ENCODE assay signal across 8 mouse cellular contexts in genomic region chr19:8892829-8893766, GRCm38 (mm10). TPM values are rescaled to one million over a fixed set of nuclear protein-coding genes. Genes with fewer than 3 reads are reported as not detected.
DNase-seq lines count a peak whose midpoint lies in the region; TF ChIP-seq lines count a peak whose summit lies in the region.

TSS of gene Ints5 (plus strand) at chr19:8893005.

- H3K27me3 ChIP-seq in megakaryocyte, embryonic 14.5 days (replicated peaks) = no peaks in the 10 kb centered on the region

- H3K36me3 ChIP-seq in megakaryocyte, embryonic 14.5 days (replicated peaks; ENCODE audit: low read length) = peaks cover 43% of the 10 kb centered on the region

- peak; percentile 81 for TF ChIP-seq POLR2A in cortical plate, adult 2 months (IDR thresholded peaks at IDR 0.05; ENCODE audit: extremely low read depth, insufficient read depth, low read length)

- no peaks in the 10 kb centered on the region; the same call in 1 of the 2 replicates for H3K4me1 ChIP-seq in cortical plate, adult 2 months (ENCODE audit: control insufficient read depth, insufficient read depth, low read length)
- H3K4me1 ChIP-seq in megakaryocyte, embryonic 14.5 days = peaks cover 65% of the 10 kb centered on the region

- H3K27ac ChIP-seq in cortical plate, adult 2 months (ENCODE audit: insufficient read depth, low read length) = no peak within 1 kb of the TSS

- peak; percentile 86 to 96 for DNase-seq in adrenal gland, adult (ENCODE audit: inconsistent age in 2 of 2, low spot score in 1 of 2)
- peak; percentile 80 for DNase-seq in gastrocnemius, postnatal 10 days
- DNase-seq in induced T-regulatory cell, adult 2 months (ENCODE audit: low read depth) = peak; percentile 95
- peak; percentile 71 to 79 for DNase-seq in left cerebral cortex, adult 8-10 months (ENCODE audit: low spot score in 2 of 2)
- peak; percentile 83 to 92 for DNase-seq in right cerebral cortex, adult 2 months (ENCODE audit: low spot score in 2 of 2)
- peak; percentile 80 for DNase-seq in urinary bladder, postnatal 25 days (ENCODE audit: low spot score)

- no peaks in the 10 kb centered on the region for H3K9me3 ChIP-seq in megakaryocyte, embryonic 14.5 days

- H3K4me3 ChIP-seq in cortical plate, adult 2 months (ENCODE audit: insufficient read depth, low read length) = peak within 1 kb of the TSS; percentile 78
- H3K4me3 ChIP-seq in megakaryocyte, embryonic 14.5 days (replicated peaks) = peak within 1 kb of the TSS; percentile 96

- no peak for TF ChIP-seq CTCF in cortical plate, adult 2 months (IDR thresholded peaks at IDR 0.05; ENCODE audit: extremely low read depth, insufficient read depth, low read length)

RNA-seq across cellular contexts. Expression of gene Ints5, which starts in this region (rescaled TPM):
- 16.1 and 16.7 TPM in 2 replicates for polyA plus RNA-seq in cortical plate, adult 2 months (2012; rRNA removed)
- total RNA-seq in gastrocnemius, postnatal 10 days (2021) = 10 to 100 TPM; 10.7 to 14.6 TPM
- 10 to 100 TPM; 21.7 to 24.9 (median 22.1) TPM for total RNA-seq in left cerebral cortex, adult 8-10 months (2022)
- 22.4 and 29.0 TPM in 2 replicates for polyA plus RNA-seq in megakaryocyte, embryonic 14.5 days (2012; ENCODE audit: insufficient read depth, low replicate concordance)
